Mouse (Mus musculus): ENCODE data around the gene Astn1.

- TF ChIP-seq BHLHE40 (IDR thresholded peaks at IDR 0.05; ENCODE audit: borderline replicate concordance, low read depth, low read length) (no peak), CTCF (IDR thresholded peaks at IDR 0.05 in 2 of 3, conservative IDR thresholded peaks at IDR 0.05 in 1 of 3; ENCODE audit: control insufficient read depth in 1 of 3, insufficient read depth in 1 of 3, low read depth in 2 of 3, low read length in 3 of 3, poor library complexity in 1 of 3, severe bottlenecking in 1 of 3) (no peak), POLR2A (IDR thresholded peaks at IDR 0.05; ENCODE audit: control insufficient read depth in 1 of 2, insufficient read depth in 1 of 2, low read depth in 1 of 2, low read length in 2 of 2, poor library complexity in 1 of 2) (no peak), JUND (IDR thresholded peaks at IDR 0.05; ENCODE audit: low read depth, low read length) (no peak), MAX (IDR thresholded peaks at IDR 0.05; ENCODE audit: low read length) (no peak), CHD2 (IDR thresholded peaks at IDR 0.05; ENCODE audit: low read length) (no peak), EP300 (IDR thresholded peaks at IDR 0.05; ENCODE audit: low read depth in 1 of 2, low read length in 2 of 2) (no peak), HCFC1 (IDR thresholded peaks at IDR 0.05; ENCODE audit: low read depth, low read length) (no peak), CHD1 (IDR thresholded peaks at IDR 0.05; ENCODE audit: low read depth, low read length) (no peak), E2F4 (IDR thresholded peaks at IDR 0.05; ENCODE audit: borderline replicate concordance, low read depth, low read length) (no peak), TBP (IDR thresholded peaks at IDR 0.05; ENCODE audit: low read depth, low read length) (no peak), ZNF384 (IDR thresholded peaks at IDR 0.05; ENCODE audit: low read depth, low read length) (no peak), MAFK (IDR thresholded peaks at IDR 0.05; ENCODE audit: borderline replicate concordance, low read depth, low read length) (no peak), MYC (IDR thresholded peaks at IDR 0.05; ENCODE audit: low read depth, low read length) (no peak)
These were observed 26.9 kb downstream of the Astn1 start for GRCm38 (mm10) chr1:158388995-158389394.

Data from MEL (cell line).